Mouse (Mus musculus): Measurements from ENCODE around the gene Nos1. TPM values are rescaled to one million over a fixed set of nuclear protein-coding genes. Genes with fewer than 3 reads are reported as not detected.

The Nos1 gene
- polyA plus RNA-seq, 1 experiment from 2014 or later: 0.11 TPM

- under 1% methylated on average over 80 of the region's 88 CpGs for WGBS
- ATAC-seq (ENCODE audit: insufficient read depth) (peak; percentile 94), DNase-seq (peak; percentile 98)
- Histone ChIP-seq H3K9me3 (ENCODE audit: low read depth, low read length) (no peaks in the 10 kb centered on the region), H3K27ac (ENCODE audit: low read depth) (peak within 1 kb of the TSS; percentile 70; the same call in 1 of the 2 replicates), H3K36me3 (ENCODE audit: insufficient read depth) (peaks cover 26% of the 10 kb centered on the region), H3K27me3 (ENCODE audit: insufficient read depth, low read length) (no peaks in the 10 kb centered on the region), H3K9ac (peak within 1 kb of the TSS; percentile 82), H3K4me3 (ENCODE audit: low read depth, low read length) (peak within 1 kb of the TSS; percentile 99), H3K4me2 (peak within 1 kb of the TSS; percentile 92), H3K4me1 (ENCODE audit: insufficient read depth) (no peaks in the 10 kb centered on the region)
- TF ChIP-seq CTCF (IDR thresholded peaks at IDR 0.05; ENCODE audit: low read depth): no peak
Observed at GRCm38 (mm10) chr5:117976657-117977500, 196.0 kb downstream of the Nos1 start, which contains the start of gene Fbxo21. Fbxo21 (plus strand) TSS chr5:117976730.

- TF ChIP-seq CTCF (IDR thresholded peaks at IDR 0.05; ENCODE audit: low read depth): no peak
- Histone ChIP-seq H3K4me2 (peak overlapping the region; percentile 92), H3K36me3 (ENCODE audit: insufficient read depth) (peaks cover 33% of the 10 kb centered on the region), H3K9me3 (ENCODE audit: low read depth, low read length) (no peaks in the 10 kb centered on the region), H3K27me3 (ENCODE audit: insufficient read depth, low read length) (no peaks in the 10 kb centered on the region), H3K27ac (ENCODE audit: low read depth) (no peak overlapping the region), H3K4me1 (ENCODE audit: insufficient read depth) (no peaks in the 10 kb centered on the region), H3K9ac (peak overlapping the region; percentile 82), H3K4me3 (ENCODE audit: low read depth, low read length) (peak overlapping the region; percentile 99)
- 7% methylated on average over 30 of the region's 30 CpGs for WGBS
- ATAC-seq (ENCODE audit: insufficient read depth) (0 out of 2 replicates have a peak, but pooled peaks have one; percentile 1), DNase-seq (peak; percentile 44)
Observed at GRCm38 (mm10) chr5:117977501-117978158, 196.8 kb downstream of the Nos1 start.

GRCm38 (mm10) chr5:117978159-117978697, 197.4 kb downstream of the Nos1 start:
- ATAC-seq (ENCODE audit: insufficient read depth): no peak
- Histone ChIP-seq H3K9me3 (ENCODE audit: low read depth, low read length) (no peaks in the 10 kb centered on the region), H3K27ac (ENCODE audit: low read depth) (no peak overlapping the region), H3K4me3 (ENCODE audit: low read depth, low read length) (peak overlapping the region; percentile 99), H3K27me3 (ENCODE audit: insufficient read depth, low read length) (no peaks in the 10 kb centered on the region), H3K36me3 (ENCODE audit: insufficient read depth) (peaks cover 39% of the 10 kb centered on the region), H3K4me1 (ENCODE audit: insufficient read depth) (no peaks in the 10 kb centered on the region), H3K4me2 (peak overlapping the region; percentile 92), H3K9ac (peak overlapping the region; percentile 82; the same call in 1 of the 2 replicates)
- WGBS: 55% methylated on average over 17 of the region's 17 CpGs
- peak; percentile 20 for DNase-seq
- no peak for TF ChIP-seq CTCF (IDR thresholded peaks at IDR 0.05; ENCODE audit: low read depth)

- H3K27ac ChIP-seq (ENCODE audit: low read depth): no peak overlapping the region
- ATAC-seq (ENCODE audit: insufficient read depth) (no peak), DNase-seq (no peak)
- H3K4me2 ChIP-seq: no peak overlapping the region
- no peak overlapping the region for H3K4me3 ChIP-seq (ENCODE audit: low read depth, low read length)
- no peaks in the 10 kb centered on the region for H3K4me1 ChIP-seq (ENCODE audit: insufficient read depth)
- peaks cover 47% of the 10 kb centered on the region for H3K36me3 ChIP-seq (ENCODE audit: insufficient read depth)
- no peaks in the 10 kb centered on the region for H3K27me3 ChIP-seq (ENCODE audit: insufficient read depth, low read length)
- no peak for TF ChIP-seq CTCF (IDR thresholded peaks at IDR 0.05; ENCODE audit: low read depth)
- no peak overlapping the region for H3K9ac ChIP-seq
- no peaks in the 10 kb centered on the region for H3K9me3 ChIP-seq (ENCODE audit: low read depth, low read length)
- 83% methylated on average over 5 of the region's 5 CpGs for WGBS
Observed at GRCm38 (mm10) chr5:117979082-117979481, 198.2 kb downstream of the Nos1 start.

- Histone ChIP-seq H3K4me3 (ENCODE audit: low read depth, low read length) (no peak overlapping the region), H3K9me3 (ENCODE audit: low read depth, low read length) (no peaks in the 10 kb centered on the region), H3K27ac (ENCODE audit: low read depth) (no peak overlapping the region), H3K9ac (no peak overlapping the region), H3K36me3 (ENCODE audit: insufficient read depth) (peaks cover 65% of the 10 kb centered on the region), H3K4me1 (ENCODE audit: insufficient read depth) (no peaks in the 10 kb centered on the region), H3K4me2 (no peak overlapping the region), H3K27me3 (ENCODE audit: insufficient read depth, low read length) (no peaks in the 10 kb centered on the region)
- WGBS: 68% methylated on average over 8 of the region's 8 CpGs
- ATAC-seq (ENCODE audit: insufficient read depth) (no peak), DNase-seq (no peak)
- TF ChIP-seq CTCF (IDR thresholded peaks at IDR 0.05; ENCODE audit: low read depth): no peak
Observed at GRCm38 (mm10) chr5:117980921-117981320, 200.1 kb downstream of the Nos1 start.

GRCm38 (mm10) chr5:117981943-117982342, 201.1 kb downstream of the Nos1 start:
- H3K9ac ChIP-seq: no peak overlapping the region
- ATAC-seq (ENCODE audit: insufficient read depth) (no peak), DNase-seq (no peak)
- WGBS: 66% methylated on average over 5 of the region's 5 CpGs
- peaks cover 75% of the 10 kb centered on the region for H3K36me3 ChIP-seq (ENCODE audit: insufficient read depth)
- no peaks in the 10 kb centered on the region for H3K9me3 ChIP-seq (ENCODE audit: low read depth, low read length)
- no peak for TF ChIP-seq CTCF (IDR thresholded peaks at IDR 0.05; ENCODE audit: low read depth)
- H3K4me2 ChIP-seq: no peak overlapping the region
- H3K27me3 ChIP-seq (ENCODE audit: insufficient read depth, low read length): no peaks in the 10 kb centered on the region
- no peaks in the 10 kb centered on the region for H3K4me1 ChIP-seq (ENCODE audit: insufficient read depth)
- H3K4me3 ChIP-seq (ENCODE audit: low read depth, low read length): no peak overlapping the region
- no peak overlapping the region for H3K27ac ChIP-seq (ENCODE audit: low read depth)

- ATAC-seq (ENCODE audit: insufficient read depth) (no peak), DNase-seq (no peak)
- Histone ChIP-seq H3K27me3 (ENCODE audit: insufficient read depth, low read length) (no peaks in the 10 kb centered on the region), H3K27ac (ENCODE audit: low read depth) (no peak overlapping the region), H3K4me2 (no peak overlapping the region), H3K9ac (no peak overlapping the region), H3K36me3 (ENCODE audit: insufficient read depth) (peaks cover 99% of the 10 kb centered on the region), H3K9me3 (ENCODE audit: low read depth, low read length) (no peaks in the 10 kb centered on the region), H3K4me3 (ENCODE audit: low read depth, low read length) (no peak overlapping the region), H3K4me1 (ENCODE audit: insufficient read depth) (no peaks in the 10 kb centered on the region)
- no peak for TF ChIP-seq CTCF (IDR thresholded peaks at IDR 0.05; ENCODE audit: low read depth)
- WGBS: 47% methylated on average over 4 of the region's 4 CpGs
Observed at GRCm38 (mm10) chr5:117986327-117986726, 205.5 kb downstream of the Nos1 start.
